Mouse (Mus musculus): ENCODE measurements at regions not wholly inside any gene's neighbourhood (a gene's known extent, or its start where the extent isn't known, plus 50 kb on each side); places are given as distances from the start of the nearest gene placed in this dataset.

- no peak overlapping the region for H3K4me2 ChIP-seq
- H3K4me1 ChIP-seq = peaks cover 7% of the 10 kb centered on the region; the same call in 1 of the 2 replicates
- no peak for ATAC-seq (ENCODE audit: borderline replicate concordance, extremely low read depth, low FRiP score, low TSS enrichment)
- no peak overlapping the region for H3K9ac ChIP-seq
- H3K9me3 ChIP-seq = no peaks in the 10 kb centered on the region
- no peaks in the 10 kb centered on the region for H3K27me3 ChIP-seq
- H3K27ac ChIP-seq = no peak overlapping the region
- no peak overlapping the region for H3K4me3 ChIP-seq
- 68% methylated on average over 3 of the region's 3 CpGs for WGBS
- H3K36me3 ChIP-seq = no peaks in the 10 kb centered on the region
These were observed 415.5 kb upstream of the Adgrl2 start for GRCm38 (mm10) chr3:149405872-149406271.

GRCm38 (mm10) chr3:149404691-149405090, 414.3 kb upstream of the Adgrl2 start:
- ATAC-seq (ENCODE audit: borderline replicate concordance, extremely low read depth, low FRiP score, low TSS enrichment) = no peak
- whole genome bisulfite sequencing = 85% methylated on average over 14 of the region's 14 CpGs
- Histone ChIP-seq H3K4me1 (peaks cover 7% of the 10 kb centered on the region; the same call in 1 of the 2 replicates), H3K4me2 (no peak overlapping the region), H3K9me3 (no peaks in the 10 kb centered on the region), H3K27ac (no peak overlapping the region), H3K36me3 (no peaks in the 10 kb centered on the region), H3K9ac (no peak overlapping the region), H3K4me3 (no peak overlapping the region), H3K27me3 (no peaks in the 10 kb centered on the region)

DNA sequence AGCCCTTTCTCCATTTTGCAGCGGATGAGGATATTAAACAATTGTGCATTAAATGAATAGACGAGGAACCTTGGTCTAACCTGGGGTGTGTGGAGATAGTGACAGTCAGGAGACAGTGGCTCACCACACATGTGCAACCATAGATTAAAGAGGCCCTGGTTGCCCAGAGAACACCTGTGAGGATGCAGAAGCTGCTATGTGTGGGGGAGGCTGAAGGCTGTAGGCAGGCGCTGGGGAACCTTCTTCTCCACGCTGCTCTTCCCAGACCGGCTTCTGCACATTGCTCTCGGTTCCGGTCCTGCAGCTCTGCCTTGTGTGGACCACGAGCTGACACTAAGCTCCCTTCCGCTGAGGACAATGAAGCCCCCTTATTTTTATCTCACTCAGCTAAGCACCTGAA, 412.1 kb upstream of the Adgrl2 start:
- no peaks in the 10 kb centered on the region for H3K27me3 ChIP-seq
- no peaks in the 10 kb centered on the region for H3K9me3 ChIP-seq
- no peaks in the 10 kb centered on the region for H3K36me3 ChIP-seq
- H3K4me1 ChIP-seq = peaks cover 4% of the 10 kb centered on the region; the same call in 1 of the 2 replicates
- no peak overlapping the region for H3K27ac ChIP-seq
- H3K4me3 ChIP-seq = no peak overlapping the region
- no peak overlapping the region for H3K9ac ChIP-seq
- no peak for ATAC-seq (ENCODE audit: borderline replicate concordance, extremely low read depth, low FRiP score, low TSS enrichment)
- WGBS = 77% methylated on average over 9 of the region's 9 CpGs
- H3K4me2 ChIP-seq = no peak overlapping the region

- no peak overlapping the region for H3K4me3 ChIP-seq
- H3K9ac ChIP-seq = no peak overlapping the region
- ATAC-seq (ENCODE audit: borderline replicate concordance, extremely low read depth, low FRiP score, low TSS enrichment) = no peak
- no peaks in the 10 kb centered on the region for H3K4me1 ChIP-seq
- WGBS = 36% methylated on average over 4 of the region's 4 CpGs
- no peak overlapping the region for H3K4me2 ChIP-seq
- no peaks in the 10 kb centered on the region for H3K36me3 ChIP-seq
- no peaks in the 10 kb centered on the region for H3K9me3 ChIP-seq
- no peak overlapping the region for H3K27ac ChIP-seq
- H3K27me3 ChIP-seq = no peaks in the 10 kb centered on the region
These were observed 404.7 kb upstream of the Adgrl2 start for GRCm38 (mm10) chr3:149395082-149395481.

DNA sequence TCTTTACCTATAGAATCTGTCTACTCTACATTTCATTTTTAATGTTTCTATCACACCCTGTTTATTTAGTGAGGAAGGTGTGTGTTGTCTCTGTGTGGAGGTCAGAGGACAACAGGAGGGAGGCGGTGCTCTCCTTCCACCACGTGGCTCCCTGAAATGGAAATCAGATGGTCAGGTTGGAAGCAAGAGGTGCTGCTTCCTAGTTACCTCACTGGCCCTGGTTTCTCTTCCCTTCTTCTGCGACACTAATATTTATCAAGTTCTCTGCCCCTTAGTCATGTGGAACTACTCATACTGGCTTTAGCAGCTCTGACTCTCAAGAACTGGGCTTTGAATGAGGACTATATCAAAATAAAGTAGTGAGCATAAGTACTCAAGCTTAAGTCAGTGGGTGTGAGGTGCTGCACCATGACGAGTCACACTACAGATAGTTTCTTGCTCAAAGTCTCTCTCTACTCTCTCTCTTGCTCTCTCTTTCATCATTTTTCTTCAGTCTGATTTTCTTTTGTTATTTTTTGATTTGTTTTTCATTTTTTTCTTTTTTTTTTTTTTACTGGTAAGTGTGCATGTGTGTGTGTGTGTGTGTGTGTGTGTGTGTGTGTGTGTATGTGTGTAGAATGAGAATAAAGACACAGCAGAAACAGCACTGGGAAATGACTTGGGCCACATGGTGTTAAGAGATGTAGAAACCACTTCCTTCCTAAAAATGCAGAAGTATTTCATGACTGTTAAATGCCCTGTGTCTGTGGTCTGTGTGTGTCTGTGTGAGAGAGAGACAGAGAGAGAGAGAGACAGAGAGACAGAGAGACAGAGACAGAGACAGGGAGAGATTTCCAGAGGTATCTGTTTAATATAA, 403.2 kb upstream of the Adgrl2 start:
- no peak overlapping the region for H3K9ac ChIP-seq
- no peak overlapping the region for H3K4me2 ChIP-seq
- 74% methylated on average over 4 of the region's 4 CpGs for WGBS
- no peaks in the 10 kb centered on the region for H3K27me3 ChIP-seq
- H3K27ac ChIP-seq = no peak overlapping the region
- H3K9me3 ChIP-seq = no peaks in the 10 kb centered on the region
- no peak for ATAC-seq (ENCODE audit: borderline replicate concordance, extremely low read depth, low FRiP score, low TSS enrichment)
- no peaks in the 10 kb centered on the region for H3K4me1 ChIP-seq
- no peak overlapping the region for H3K4me3 ChIP-seq
- H3K36me3 ChIP-seq = no peaks in the 10 kb centered on the region

GRCm38 (mm10) chr3:149392164-149392563, 401.8 kb upstream of the Adgrl2 start:
- WGBS = 91% methylated on average over 9 of the region's 9 CpGs
- H3K27ac ChIP-seq = no peak overlapping the region
- no peaks in the 10 kb centered on the region for H3K36me3 ChIP-seq
- no peaks in the 10 kb centered on the region for H3K4me1 ChIP-seq
- no peak overlapping the region for H3K4me3 ChIP-seq
- ATAC-seq (ENCODE audit: borderline replicate concordance, extremely low read depth, low FRiP score, low TSS enrichment) = no peak
- H3K4me2 ChIP-seq = no peak overlapping the region
- H3K27me3 ChIP-seq = no peaks in the 10 kb centered on the region
- no peak overlapping the region for H3K9ac ChIP-seq
- no peaks in the 10 kb centered on the region for H3K9me3 ChIP-seq

DNA sequence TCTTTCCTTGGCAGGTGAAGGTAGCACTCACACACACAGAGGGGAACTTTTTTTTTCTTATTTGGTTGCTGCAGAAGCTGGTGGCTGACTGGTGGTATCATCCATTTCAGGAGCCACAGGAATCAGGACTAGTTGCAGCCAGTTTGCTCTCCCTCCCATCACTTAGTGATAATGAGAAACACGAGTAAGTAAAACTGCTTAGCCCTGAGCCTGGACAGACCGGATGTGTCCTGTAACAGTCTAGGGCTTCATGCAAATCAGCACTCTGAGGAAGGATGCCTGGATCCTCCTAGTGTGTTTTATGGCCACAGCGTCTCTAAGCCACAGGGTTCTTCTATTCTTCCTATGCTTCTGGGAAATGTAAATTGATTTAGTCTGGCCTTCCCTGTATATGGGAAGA, 397.2 kb upstream of the Adgrl2 start:
- ATAC-seq (ENCODE audit: borderline replicate concordance, extremely low read depth, low FRiP score, low TSS enrichment) = no peak
- 21% methylated on average over 3 of the region's 3 CpGs for WGBS
- Histone ChIP-seq H3K4me3 (no peak overlapping the region), H3K4me1 (no peaks in the 10 kb centered on the region), H3K9ac (no peak overlapping the region), H3K4me2 (no peak overlapping the region), H3K27me3 (no peaks in the 10 kb centered on the region), H3K36me3 (no peaks in the 10 kb centered on the region), H3K9me3 (no peaks in the 10 kb centered on the region), H3K27ac (no peak overlapping the region)

- ATAC-seq (ENCODE audit: borderline replicate concordance, extremely low read depth, low FRiP score, low TSS enrichment) = no peak
These were observed 395.7 kb upstream of the Adgrl2 start for GRCm38 (mm10) chr3:149386027-149386426.

DNA sequence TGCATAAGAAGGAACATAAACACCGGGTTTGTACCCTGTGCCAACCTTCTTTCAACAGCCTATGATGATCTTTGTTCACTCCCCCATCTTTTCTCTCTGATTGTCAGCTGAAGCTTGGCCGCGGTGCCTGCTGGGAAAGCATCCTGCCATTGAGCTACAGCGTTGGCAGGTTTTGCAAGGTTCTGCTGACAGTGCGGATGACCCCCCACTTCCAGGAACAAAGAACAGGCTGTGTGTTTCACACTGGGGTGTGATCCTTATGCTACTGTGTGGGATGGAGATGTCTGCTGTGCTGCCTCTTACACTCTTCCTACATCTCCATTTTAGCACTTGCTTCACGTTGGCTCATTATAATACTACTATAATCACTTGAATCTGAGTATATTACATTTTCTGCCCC, 395.0 kb upstream of the Adgrl2 start:
- Histone ChIP-seq H3K9ac (no peak overlapping the region), H3K4me1 (peaks cover 5% of the 10 kb centered on the region; the same call in 1 of the 2 replicates), H3K27ac (no peak overlapping the region), H3K4me3 (no peak overlapping the region), H3K36me3 (no peaks in the 10 kb centered on the region), H3K4me2 (no peak overlapping the region), H3K9me3 (no peaks in the 10 kb centered on the region), H3K27me3 (no peaks in the 10 kb centered on the region)
- no peak for ATAC-seq (ENCODE audit: borderline replicate concordance, extremely low read depth, low FRiP score, low TSS enrichment)
- 55% methylated on average over 6 of the region's 6 CpGs for WGBS

More at GRCm38 (mm10) chr3:149386027-149386426, 395.7 kb upstream of the Adgrl2 start:
- Histone ChIP-seq H3K4me2 (no peak overlapping the region), H3K9me3 (no peaks in the 10 kb centered on the region), H3K36me3 (no peaks in the 10 kb centered on the region), H3K9ac (no peak overlapping the region), H3K27ac (no peak overlapping the region), H3K27me3 (no peaks in the 10 kb centered on the region), H3K4me3 (no peak overlapping the region), H3K4me1 (peaks cover 3% of the 10 kb centered on the region; the same call in 1 of the 2 replicates)
- 36% methylated on average over 2 of the region's 2 CpGs for WGBS

DNA sequence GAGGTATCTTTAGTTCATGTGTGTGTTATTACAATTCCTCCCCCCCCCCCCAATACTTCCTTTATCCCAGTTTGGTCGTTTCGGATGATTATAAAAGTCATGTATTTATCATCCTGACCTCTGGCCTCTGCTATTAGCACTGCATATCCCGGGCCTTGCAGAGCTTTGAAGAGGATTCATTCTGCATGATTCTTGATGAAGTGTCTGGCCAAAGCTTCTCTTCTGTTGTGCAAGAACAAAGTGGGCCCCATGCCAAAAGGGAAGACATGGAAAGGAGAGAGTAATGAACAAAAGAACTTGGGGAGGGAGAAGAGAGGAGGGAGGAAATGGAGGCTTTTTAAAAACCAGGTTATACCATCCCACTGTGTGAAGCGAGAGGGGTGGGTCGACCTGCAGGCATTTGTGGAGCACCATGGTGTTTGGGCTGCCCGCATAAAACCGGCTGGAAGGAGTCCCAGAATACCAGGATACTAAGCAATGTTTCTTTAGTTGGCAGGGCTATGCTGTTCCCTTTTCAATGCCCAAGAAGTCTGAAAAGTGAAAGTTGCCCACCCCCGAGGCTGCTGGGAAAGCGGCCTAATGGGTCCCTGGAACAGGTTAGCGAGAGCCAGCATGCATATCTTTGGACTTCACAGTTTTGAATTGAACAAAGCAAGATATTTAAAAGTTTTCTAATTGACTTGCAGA, 391.3 kb upstream of the Adgrl2 start:
- Histone ChIP-seq H3K9me3 (no peaks in the 10 kb centered on the region), H3K4me3 (no peak overlapping the region), H3K4me1 (peaks cover 10% of the 10 kb centered on the region; the same call in 1 of the 2 replicates), H3K4me2 (no peak overlapping the region), H3K27me3 (no peaks in the 10 kb centered on the region), H3K9ac (no peak overlapping the region), H3K27ac (peak overlapping the region; percentile 55), H3K36me3 (no peaks in the 10 kb centered on the region)
- ATAC-seq (ENCODE audit: borderline replicate concordance, extremely low read depth, low FRiP score, low TSS enrichment) = peak; percentile 89
- WGBS = 47% methylated on average over 10 of the region's 10 CpGs

DNA sequence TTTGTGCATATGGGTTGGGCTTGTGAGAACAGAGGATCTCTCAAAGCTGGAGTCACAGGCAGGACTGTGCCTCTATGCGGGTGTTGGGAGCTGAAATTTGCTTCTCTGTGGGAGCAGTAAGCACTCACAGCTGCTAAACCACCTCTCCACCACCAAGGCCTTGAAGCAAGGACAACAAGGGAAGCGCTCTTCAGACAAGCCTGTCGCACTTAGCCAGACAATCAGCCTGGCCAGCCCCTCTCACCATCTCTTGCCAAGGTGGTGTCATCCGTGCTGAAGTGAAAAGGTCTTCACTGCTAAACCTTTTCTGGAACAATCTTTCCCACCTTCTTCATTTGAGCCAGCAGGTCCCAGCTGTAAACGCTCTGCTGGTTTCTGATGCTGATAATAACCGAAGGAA, 390.7 kb upstream of the Adgrl2 start:
- H3K27ac ChIP-seq = 0 out of 2 replicates have a peak overlapping the region, but pooled peaks have one; percentile 41
- no peaks in the 10 kb centered on the region for H3K36me3 ChIP-seq
- WGBS = 39% methylated on average over 6 of the region's 6 CpGs
- no peaks in the 10 kb centered on the region for H3K27me3 ChIP-seq
- no peak overlapping the region for H3K9ac ChIP-seq
- ATAC-seq (ENCODE audit: borderline replicate concordance, extremely low read depth, low FRiP score, low TSS enrichment) = 0 out of 2 replicates have a peak, but pooled peaks have one; percentile 51
- no peaks in the 10 kb centered on the region for H3K9me3 ChIP-seq
- peaks cover 10% of the 10 kb centered on the region; the same call in 1 of the 2 replicates for H3K4me1 ChIP-seq
- H3K4me2 ChIP-seq = no peak overlapping the region
- no peak overlapping the region for H3K4me3 ChIP-seq

Data from lung, embryonic 15.5 days (tissue).